Mouse (Mus musculus): ENCODE data around the gene Negr1.

DNA sequence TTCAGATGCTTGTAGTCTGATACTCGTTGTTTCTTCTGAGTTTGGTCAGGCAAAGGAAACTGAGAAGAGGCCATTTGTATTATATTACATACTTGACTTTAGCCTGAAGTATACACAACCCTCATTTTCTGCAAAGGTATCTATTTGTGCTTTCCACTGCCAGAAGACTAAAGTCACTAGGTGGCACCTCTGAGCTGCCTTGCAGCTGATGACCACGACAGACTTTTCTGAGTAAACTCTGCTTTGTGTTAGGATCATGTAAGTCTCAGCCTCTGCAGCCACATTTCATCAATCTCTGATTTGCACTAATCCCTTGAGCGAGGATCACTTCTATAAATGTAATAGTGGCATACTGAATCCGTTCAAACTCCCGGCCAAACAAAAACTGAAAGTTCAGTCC, 671.1 kb downstream of the Negr1 start:
- TF ChIP-seq CTCF (conservative IDR thresholded peaks at IDR 0.05; ENCODE audit: insufficient read depth, insufficient read length, low read depth, low read length) (peak; percentile 60), POLR2A (IDR thresholded peaks at IDR 0.05; ENCODE audit: low read depth, low read length) (no peak)

Measured in kidney, adult 2 months (tissue).